Mouse (Mus musculus): ENCODE data around the gene Lhfpl2.

Gene Lhfpl2

DNA sequence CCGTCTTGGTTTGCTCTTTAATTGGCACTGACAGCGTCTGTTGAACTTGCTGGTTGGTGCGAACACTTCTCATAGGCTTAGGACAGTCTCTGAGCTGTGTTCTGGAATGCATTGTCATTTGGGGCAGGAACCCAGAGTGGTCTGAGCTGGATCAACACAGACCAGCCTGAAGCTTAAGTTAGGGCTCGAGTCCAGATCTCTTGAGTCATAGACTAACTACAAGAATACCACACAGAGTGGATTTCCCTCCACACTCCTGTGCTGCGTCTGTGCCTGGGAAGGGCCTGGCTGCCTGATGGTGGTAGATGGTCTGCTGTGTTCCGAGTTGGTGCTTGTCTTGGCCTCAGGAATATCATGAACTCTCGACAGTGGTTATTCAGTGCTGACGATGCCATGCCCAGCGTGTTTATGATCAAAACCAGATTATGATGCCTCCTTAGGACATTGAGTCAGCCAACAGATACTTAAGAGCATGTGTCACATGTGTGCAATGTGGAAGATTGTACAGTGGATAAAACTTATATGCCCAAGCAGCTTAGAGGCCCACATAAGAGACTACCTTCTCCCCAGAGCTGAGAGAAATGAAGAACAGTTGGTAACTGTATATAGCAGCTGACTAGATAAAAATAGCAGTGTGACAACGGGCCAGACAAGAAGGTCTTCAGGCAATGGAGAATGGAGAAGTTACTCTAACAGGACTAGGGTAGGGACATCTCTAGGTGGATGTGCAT is 127.3 kb downstream of the Lhfpl2 start:
- no peak for TF ChIP-seq NANOG (IDR thresholded peaks at IDR 0.05; ENCODE audit: borderline replicate concordance, low read length)
- no peak for TF ChIP-seq CTCF (conservative IDR thresholded peaks at IDR 0.05; ENCODE audit: low read length)
- no peak for TF ChIP-seq POU5F1 (IDR thresholded peaks at IDR 0.05; ENCODE audit: borderline replicate concordance, low read length)
- H3K27me3 ChIP-seq (ENCODE audit: insufficient read depth, low read length): peaks cover 8% of the 10 kb centered on the region

DNA sequence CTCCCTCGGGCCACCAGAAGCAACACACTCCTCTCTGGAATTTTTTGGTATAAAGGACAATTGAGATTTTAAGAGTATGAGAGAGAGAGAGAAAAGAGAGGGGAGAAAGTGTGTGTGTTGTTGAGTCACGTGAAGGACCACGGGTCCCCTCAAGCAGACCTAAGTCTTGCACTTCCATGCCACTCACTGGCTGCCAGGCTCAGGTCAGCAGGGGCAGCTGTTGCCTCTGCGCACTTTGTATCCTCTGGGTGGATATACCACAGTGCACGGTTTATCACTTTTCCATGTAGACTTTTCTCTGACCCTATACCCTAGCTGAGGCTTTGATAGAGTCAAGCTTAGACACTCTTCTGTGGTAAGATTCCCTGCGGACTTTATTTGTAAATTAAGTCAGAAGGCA is 128.0 kb downstream of the Lhfpl2 start:
- no peaks in the 10 kb centered on the region for H3K36me3 ChIP-seq (ENCODE audit: insufficient read depth, low read length)
- H3K4me1 ChIP-seq (replicated peaks; ENCODE audit: low read depth, low read length): no peaks in the 10 kb centered on the region
- no peak overlapping the region for H3K4me3 ChIP-seq (replicated peaks; ENCODE audit: low read length)
- H3K27me3 ChIP-seq (ENCODE audit: insufficient read depth, low read length): peaks cover 8% of the 10 kb centered on the region
- H3K9me3 ChIP-seq (ENCODE audit: low read length): no peaks in the 10 kb centered on the region
- TF ChIP-seq CTCF (conservative IDR thresholded peaks at IDR 0.05; ENCODE audit: low read length) (no peak), POU5F1 (IDR thresholded peaks at IDR 0.05; ENCODE audit: borderline replicate concordance, low read length) (no peak), NANOG (IDR thresholded peaks at IDR 0.05; ENCODE audit: borderline replicate concordance, low read length) (no peak)

More for the DNA sequence above, 127.3 kb downstream of the Lhfpl2 start:
- no peaks in the 10 kb centered on the region for H3K4me1 ChIP-seq (replicated peaks; ENCODE audit: low read depth, low read length)
- H3K4me3 ChIP-seq (replicated peaks; ENCODE audit: low read length): no peak overlapping the region
- no peaks in the 10 kb centered on the region for H3K36me3 ChIP-seq (ENCODE audit: insufficient read depth, low read length)
- no peaks in the 10 kb centered on the region for H3K9me3 ChIP-seq (ENCODE audit: low read length)

DNA sequence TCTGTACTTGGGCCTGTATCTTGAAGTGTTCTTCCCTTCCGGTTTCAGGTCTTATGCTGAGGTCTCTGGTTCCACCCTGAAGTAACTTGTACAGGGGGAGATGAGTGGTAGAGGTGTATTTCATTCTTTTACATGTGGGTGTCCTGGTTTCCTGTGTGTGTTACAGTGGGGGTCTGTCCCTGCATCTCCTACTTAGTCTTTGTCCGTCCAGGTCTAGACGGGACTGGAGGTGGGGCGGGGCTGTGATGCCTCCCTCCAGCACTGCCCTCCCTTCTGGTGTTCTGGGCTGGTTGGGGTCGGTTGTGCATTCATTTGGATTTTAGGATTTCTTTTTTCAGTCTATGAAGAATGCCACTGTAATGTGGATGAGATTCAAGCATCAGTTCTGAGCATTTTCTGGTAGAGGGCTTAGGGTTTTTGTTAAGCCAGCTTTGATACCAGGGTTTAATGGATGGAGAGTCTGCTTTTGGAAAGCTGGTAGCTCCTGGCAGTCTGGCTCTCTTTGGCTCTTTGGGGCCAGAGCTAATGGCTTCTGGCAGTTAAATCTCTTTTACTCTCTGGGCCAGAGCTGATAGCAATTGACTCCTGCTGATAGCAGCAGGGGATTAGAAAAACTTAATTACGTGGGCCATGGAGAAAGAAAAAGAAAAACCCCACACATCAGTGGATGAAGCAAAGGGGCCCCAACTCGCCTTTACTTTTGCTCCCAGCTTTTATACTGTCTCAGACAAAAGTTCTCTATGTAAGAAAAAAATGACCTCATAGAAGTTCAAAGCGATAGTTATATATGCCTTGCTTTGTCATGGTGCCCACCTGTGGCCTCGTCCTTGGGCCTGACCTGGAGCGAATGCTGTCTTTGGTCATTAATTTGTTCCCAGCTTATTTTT is 130.8 kb downstream of the Lhfpl2 start:
- TF ChIP-seq NANOG (IDR thresholded peaks at IDR 0.05; ENCODE audit: borderline replicate concordance, low read length): no peak
- no peak for TF ChIP-seq CTCF (conservative IDR thresholded peaks at IDR 0.05; ENCODE audit: low read length)
- no peak for TF ChIP-seq POU5F1 (IDR thresholded peaks at IDR 0.05; ENCODE audit: borderline replicate concordance, low read length)
- Histone ChIP-seq H3K9me3 (ENCODE audit: low read length) (no peaks in the 10 kb centered on the region), H3K4me3 (replicated peaks; ENCODE audit: low read length) (no peak overlapping the region), H3K4me1 (replicated peaks; ENCODE audit: low read depth, low read length) (no peaks in the 10 kb centered on the region; the same call in 1 of the 2 replicates), H3K27me3 (ENCODE audit: insufficient read depth, low read length) (peaks cover 8% of the 10 kb centered on the region), H3K36me3 (ENCODE audit: insufficient read depth, low read length) (no peaks in the 10 kb centered on the region)

DNA sequence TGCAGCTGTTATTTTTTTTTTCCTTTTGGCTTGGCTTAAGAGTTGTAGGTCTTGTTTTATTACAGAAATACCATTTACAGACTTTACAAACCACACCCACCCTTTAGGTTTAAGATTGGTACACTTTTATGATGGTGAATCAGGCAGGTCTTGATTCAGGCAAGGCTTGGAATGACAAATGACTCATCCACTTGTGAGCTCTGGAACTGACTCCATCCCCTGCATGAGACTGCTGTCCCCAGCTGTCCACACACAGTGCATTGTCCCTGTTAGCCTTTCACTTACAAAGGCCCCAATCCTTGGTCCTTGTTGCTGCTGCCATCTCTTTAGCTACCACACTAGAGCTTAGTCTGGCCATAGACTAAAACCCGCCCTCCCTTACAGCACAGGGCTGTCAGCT is 132.8 kb downstream of the Lhfpl2 start:
- H3K9me3 ChIP-seq (ENCODE audit: low read length): no peaks in the 10 kb centered on the region
- no peaks in the 10 kb centered on the region; the same call in 1 of the 2 replicates for H3K4me1 ChIP-seq (replicated peaks; ENCODE audit: low read depth, low read length)
- no peak for TF ChIP-seq CTCF (conservative IDR thresholded peaks at IDR 0.05; ENCODE audit: low read length)
- TF ChIP-seq POU5F1 (IDR thresholded peaks at IDR 0.05; ENCODE audit: borderline replicate concordance, low read length): no peak
- no peak for TF ChIP-seq NANOG (IDR thresholded peaks at IDR 0.05; ENCODE audit: borderline replicate concordance, low read length)

DNA sequence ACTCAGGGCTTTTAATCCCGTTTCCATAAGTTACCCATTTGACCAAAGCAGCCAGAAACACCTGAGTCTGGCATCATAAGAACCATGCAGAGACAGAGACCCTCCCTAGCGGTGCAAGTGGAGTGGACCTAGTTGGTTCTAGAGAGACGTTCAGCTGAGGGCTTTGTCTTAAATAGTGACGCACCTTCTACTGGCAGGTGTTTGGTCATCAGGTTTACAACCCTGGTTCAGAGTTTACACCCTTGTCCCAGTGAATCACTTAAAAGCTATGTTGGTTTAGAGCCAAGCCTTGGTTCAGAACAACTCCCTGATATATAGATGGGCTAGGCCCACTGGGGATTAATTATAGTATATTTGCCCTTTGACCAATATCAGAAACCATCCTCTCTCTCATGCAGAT is 135.6 kb downstream of the Lhfpl2 start:
- Histone ChIP-seq H3K27me3 (ENCODE audit: insufficient read depth, low read length) (no peaks in the 10 kb centered on the region), H3K4me3 (replicated peaks; ENCODE audit: low read length) (no peak overlapping the region), H3K36me3 (ENCODE audit: insufficient read depth, low read length) (no peaks in the 10 kb centered on the region), H3K9me3 (ENCODE audit: low read length) (no peaks in the 10 kb centered on the region), H3K4me1 (replicated peaks; ENCODE audit: low read depth, low read length) (no peaks in the 10 kb centered on the region; the same call in 1 of the 2 replicates)
- no peak for TF ChIP-seq NANOG (IDR thresholded peaks at IDR 0.05; ENCODE audit: borderline replicate concordance, low read length)
- no peak for TF ChIP-seq CTCF (conservative IDR thresholded peaks at IDR 0.05; ENCODE audit: low read length)
- TF ChIP-seq POU5F1 (IDR thresholded peaks at IDR 0.05; ENCODE audit: borderline replicate concordance, low read length): no peak

More for the DNA sequence above, 132.8 kb downstream of the Lhfpl2 start:
- H3K27me3 ChIP-seq (ENCODE audit: insufficient read depth, low read length): no peaks in the 10 kb centered on the region
- no peak overlapping the region for H3K4me3 ChIP-seq (replicated peaks; ENCODE audit: low read length)
- H3K36me3 ChIP-seq (ENCODE audit: insufficient read depth, low read length): no peaks in the 10 kb centered on the region

DNA sequence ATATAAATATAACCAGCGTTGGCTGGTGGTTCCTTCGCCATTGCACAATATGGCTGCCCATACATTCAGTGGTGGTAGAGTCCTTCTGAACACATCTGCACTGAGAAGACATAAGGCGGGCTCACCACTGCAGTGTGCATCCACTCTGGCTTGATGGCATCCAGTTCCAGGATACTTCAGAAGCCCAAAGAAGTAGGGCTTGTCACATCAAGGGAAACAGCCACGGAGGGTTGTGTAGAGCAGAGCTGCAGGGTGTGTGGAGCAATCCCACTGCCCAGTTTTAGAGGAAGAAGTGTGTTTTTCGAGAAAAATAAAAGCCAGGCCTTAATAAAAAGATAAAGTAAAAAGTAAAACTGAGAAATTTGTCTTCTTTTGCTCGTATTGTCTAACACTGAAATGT is 141.0 kb downstream of the Lhfpl2 start:
- Histone ChIP-seq H3K4me3 (replicated peaks; ENCODE audit: low read length) (no peak overlapping the region), H3K9me3 (ENCODE audit: low read length) (no peaks in the 10 kb centered on the region), H3K36me3 (ENCODE audit: insufficient read depth, low read length) (no peaks in the 10 kb centered on the region), H3K4me1 (replicated peaks; ENCODE audit: low read depth, low read length) (no peaks in the 10 kb centered on the region), H3K27me3 (ENCODE audit: insufficient read depth, low read length) (no peaks in the 10 kb centered on the region)
- TF ChIP-seq CTCF (conservative IDR thresholded peaks at IDR 0.05; ENCODE audit: low read length) (no peak), POU5F1 (IDR thresholded peaks at IDR 0.05; ENCODE audit: borderline replicate concordance, low read length) (no peak), NANOG (IDR thresholded peaks at IDR 0.05; ENCODE audit: borderline replicate concordance, low read length) (no peak)

DNA sequence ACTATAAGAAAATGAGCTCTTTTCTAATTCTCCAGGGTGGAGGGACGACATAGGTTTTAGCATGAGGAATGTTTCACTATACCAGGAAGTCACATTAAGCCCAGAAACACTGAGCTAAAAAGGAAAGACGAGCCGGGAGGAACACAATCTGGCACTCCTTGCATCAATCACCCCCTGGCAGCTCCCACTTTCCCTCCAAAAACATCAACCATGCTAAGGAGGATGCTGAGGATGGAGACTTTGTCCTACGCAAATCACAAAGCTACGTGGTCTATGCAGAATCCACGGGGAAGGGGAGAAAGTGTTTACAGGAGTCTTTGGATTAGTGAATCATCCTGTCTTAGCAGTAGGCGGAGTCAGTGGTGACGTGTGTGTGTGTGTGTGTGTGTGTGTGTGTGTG is 142.2 kb downstream of the Lhfpl2 start:
- H3K36me3 ChIP-seq (ENCODE audit: insufficient read depth, low read length): no peaks in the 10 kb centered on the region
- H3K9me3 ChIP-seq (ENCODE audit: low read length): no peaks in the 10 kb centered on the region
- no peak overlapping the region for H3K4me3 ChIP-seq (replicated peaks; ENCODE audit: low read length)
- TF ChIP-seq NANOG (IDR thresholded peaks at IDR 0.05; ENCODE audit: borderline replicate concordance, low read length) (no peak), CTCF (conservative IDR thresholded peaks at IDR 0.05; ENCODE audit: low read length) (no peak), POU5F1 (IDR thresholded peaks at IDR 0.05; ENCODE audit: borderline replicate concordance, low read length) (no peak)
- no peaks in the 10 kb centered on the region for H3K27me3 ChIP-seq (ENCODE audit: insufficient read depth, low read length)
- H3K4me1 ChIP-seq (replicated peaks; ENCODE audit: low read depth, low read length): no peaks in the 10 kb centered on the region; the same call in 1 of the 2 replicates

DNA sequence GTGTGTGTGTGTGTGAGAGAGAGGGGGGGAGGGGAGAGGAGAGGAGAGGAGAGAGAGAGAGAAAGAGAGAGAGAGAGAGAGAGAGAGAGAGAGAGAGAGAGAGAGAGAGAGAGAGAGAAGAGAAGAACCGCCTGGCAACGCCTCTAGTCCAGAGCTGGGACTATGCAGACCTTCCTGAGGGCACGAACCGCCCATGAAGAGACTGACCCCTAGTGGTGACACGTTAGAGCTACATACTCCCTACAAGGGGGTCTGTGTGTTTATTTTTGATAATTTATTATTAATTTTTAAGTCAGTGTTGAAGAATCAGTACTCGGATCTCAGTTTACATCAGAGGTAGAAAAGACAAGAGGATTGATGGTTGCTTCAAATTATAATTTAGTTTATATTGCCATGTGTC is 147.6 kb downstream of the Lhfpl2 start:
- Histone ChIP-seq H3K36me3 (ENCODE audit: insufficient read depth, low read length) (no peaks in the 10 kb centered on the region; the same call in 1 of the 2 replicates), H3K4me3 (replicated peaks; ENCODE audit: low read length) (no peak overlapping the region), H3K27me3 (ENCODE audit: insufficient read depth, low read length) (no peaks in the 10 kb centered on the region), H3K9me3 (ENCODE audit: low read length) (no peaks in the 10 kb centered on the region), H3K4me1 (replicated peaks; ENCODE audit: low read depth, low read length) (no peaks in the 10 kb centered on the region; the same call in 1 of the 2 replicates)
- TF ChIP-seq POU5F1 (IDR thresholded peaks at IDR 0.05; ENCODE audit: borderline replicate concordance, low read length) (no peak), CTCF (conservative IDR thresholded peaks at IDR 0.05; ENCODE audit: low read length) (peak; percentile 91), NANOG (IDR thresholded peaks at IDR 0.05; ENCODE audit: borderline replicate concordance, low read length) (no peak)
